Mouse (Mus musculus) WW6 (cell line): ENCODE measurements around the gene Spp2.
"Not testable (repeated sequence)": the region's sequence is repeated elsewhere in the genome, so short reads cannot be mapped to it uniquely, and the experiment has no call there.

Experiments
- DNase-seq: peaks from one replicate; pipeline ENCODE4 v3.0.0-alpha.2; 2013; ENCODE audit warnings: low read depth, low spot score

Spp2 gene

DNA sequence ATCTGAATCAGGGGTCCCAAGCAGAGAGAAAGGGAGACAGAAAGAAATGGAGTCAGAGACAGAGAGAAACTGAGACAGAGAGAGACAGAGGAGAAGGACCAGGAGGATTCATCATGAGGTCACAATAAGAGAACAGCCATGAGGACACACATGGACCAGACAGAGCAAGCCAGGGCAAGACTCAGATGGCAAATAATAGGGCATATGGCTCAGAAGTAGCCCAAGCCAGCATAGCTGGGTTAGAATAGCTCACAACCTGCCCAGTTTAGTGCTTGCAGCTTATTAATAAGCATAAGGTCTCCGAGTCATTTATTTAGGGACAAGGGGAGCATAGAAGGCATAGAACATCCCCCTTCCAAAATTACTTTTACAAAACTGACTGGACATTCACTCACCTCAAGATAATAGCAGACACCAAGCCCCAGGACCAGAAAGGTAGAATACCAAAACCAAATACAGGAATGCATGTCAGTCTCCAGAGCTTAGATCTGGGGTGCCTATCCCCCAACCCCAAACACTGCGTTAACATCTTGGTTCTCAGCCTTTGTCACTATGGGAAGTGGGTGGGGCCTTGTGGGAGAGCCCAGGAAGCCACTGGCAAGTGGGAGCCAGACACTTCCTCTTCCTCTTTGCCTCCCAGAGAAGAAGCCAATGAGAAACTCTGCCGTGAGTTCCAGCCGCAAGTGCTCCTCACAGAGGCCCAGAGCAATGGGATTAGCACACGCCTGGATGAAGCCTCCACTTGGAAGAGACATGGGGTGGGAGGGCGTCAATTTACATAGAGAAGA is 26.5 kb downstream of the Spp2 start:
- DNase-seq, result no peak

DNA sequence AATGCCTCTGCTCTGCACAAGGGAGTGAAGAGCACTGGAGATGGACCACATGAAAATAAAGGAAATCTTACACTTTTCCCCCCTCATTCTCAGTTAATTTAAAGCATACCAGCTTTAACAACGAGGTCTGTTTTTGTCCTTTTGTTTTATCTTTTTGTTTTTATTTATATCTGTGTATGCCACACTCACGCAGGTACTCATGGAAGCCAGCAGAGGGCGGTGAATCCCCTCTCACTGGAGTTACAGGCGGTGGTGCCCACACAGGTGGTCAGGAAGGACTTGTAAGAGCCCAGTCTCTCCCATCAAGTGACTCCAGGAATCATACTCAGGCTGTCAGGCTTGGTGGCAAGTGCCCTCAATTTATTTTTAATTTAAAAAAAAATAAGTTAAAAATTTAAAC is 27.3 kb downstream of the Spp2 start:
- no peak for DNase-seq

DNA sequence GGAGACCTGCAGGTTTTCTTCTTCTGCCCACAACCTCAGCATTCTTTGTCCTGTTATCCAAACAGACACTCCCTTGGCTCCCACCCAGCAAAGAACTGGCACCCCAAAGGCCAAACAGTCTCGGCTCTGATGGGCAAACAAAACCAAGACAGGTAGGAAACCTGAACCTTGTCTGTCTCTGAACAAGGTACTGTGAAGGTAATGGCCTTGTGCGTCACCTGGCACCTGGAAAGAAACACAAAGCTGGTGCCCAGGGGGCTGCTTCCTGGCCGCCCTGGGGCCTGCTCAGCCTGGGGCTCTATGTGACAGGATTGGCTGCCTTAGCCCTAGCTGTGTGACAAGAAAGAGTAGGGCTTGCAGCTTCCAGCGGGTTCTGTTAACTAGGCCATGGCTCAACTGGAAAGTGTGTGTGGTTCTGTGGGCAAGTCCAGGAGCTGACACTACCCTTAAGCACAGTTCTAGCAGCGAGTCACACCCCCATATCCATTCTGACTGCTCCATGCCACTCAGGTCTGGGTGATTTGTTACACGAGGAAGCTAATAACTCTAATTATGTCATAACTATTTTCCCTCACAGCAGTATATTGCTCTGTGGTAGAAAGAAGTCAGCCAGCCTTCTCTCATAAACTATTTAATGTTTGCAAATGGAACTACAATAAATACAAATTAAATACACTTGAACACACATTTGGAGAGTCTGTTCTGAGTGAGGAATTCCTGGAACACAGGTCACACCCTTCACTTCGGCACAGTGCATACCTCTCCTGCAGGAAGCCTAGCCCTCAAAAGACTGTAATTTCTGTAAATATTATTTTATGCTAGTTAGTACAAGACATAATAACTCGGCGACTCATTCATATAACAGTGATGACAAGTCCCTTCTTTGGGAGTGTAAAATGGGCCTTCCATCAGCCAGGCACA is 30.7 kb downstream of the Spp2 start:
- DNase-seq, result no peak

DNA sequence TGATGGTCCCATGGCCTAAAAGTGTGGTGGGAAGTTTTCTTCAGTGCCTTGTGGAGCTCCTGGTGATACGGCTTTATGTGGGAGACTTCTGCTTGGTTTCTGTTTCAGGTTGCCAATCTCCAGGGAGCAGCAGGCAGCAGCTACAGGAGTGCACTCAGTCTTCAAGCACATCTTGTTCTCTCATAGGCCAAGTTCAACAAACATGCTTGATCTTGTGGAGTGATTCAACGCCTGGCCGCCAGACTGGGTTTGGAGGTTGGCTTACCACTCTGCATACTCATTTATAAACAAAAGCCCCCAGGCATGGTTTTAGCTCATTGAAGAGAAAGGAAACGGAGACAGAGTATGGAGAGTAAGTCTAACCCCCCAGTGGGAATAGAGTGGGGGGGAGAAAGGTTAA is 36.6 kb downstream of the Spp2 start:
- no peak for DNase-seq

DNA sequence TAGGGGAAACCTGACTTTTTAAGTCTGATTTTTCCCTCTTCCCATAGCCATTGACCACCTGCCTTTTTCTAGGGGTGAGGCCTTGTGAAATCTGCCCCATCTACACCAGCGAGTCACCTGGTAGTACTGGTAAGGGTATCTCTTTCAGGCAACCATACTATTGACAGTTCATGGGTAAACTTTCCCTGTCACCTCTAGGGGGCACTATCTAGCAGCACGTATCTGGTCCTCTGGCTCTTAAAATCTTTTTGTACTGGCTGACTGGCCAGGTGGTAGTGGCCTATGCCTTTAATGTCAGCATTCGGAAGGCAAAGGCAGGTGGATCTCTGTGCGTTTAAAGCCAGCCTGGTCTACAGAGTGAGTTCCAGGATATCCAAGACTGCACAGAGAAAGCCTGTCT is 38.6 kb downstream of the Spp2 start:
- DNase-seq, result no peak

DNA sequence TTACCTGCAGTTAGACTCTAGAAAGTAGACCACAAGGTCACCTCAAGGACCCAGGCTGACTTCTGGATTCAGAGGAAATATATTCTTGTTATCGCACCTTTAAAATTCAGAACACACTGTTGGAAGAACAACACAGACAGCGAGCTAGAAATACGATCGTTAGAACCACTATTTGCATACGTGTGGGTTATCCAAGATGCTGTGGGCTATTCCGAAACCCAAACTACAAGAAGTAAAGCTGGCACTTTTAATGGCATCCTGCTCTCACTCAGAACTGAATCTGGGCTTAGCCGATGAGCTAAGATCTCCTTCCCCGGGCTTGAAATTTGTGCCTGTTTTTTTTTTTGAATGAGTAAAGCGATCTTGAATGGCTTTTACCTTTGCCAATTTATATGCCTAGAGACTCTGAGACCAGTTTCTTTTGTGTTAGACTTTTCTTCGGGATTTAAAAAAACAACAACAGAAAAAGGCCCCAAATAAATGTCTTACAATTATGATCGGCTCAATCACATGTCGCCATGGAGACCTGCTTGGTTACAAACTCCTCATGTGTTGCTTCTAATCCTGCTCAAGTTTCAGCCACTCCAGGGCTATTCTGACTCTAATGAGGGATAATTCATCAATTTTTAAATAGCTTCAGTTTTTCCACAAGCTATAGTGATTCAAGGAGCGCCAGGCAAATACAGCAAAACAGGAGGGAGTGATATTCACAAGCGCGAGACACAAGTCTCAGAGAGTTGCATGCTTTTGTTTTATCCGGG is 39.7 kb downstream of the Spp2 start:
- DNase-seq, result no peak

DNA sequence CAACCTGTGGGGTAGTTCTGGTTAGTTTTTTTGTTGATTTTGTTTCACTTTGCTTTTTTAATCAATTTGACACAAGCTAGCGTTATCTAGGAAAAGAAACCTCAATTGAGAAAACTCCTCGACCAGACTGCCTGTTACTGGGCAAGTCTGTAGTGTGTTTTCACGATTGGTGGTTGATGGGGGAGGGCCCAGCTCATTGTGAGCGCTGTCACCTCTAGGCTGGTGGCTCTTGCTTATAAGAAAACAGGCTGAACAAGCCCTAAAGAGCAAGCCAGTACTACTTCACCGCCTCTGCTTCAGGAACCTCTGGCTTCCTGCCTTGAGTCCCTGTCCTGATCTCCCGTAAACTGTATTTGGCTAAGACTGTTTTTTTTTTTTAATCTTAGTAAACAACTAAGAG is 40.7 kb downstream of the Spp2 start:
- no peak for DNase-seq

DNA sequence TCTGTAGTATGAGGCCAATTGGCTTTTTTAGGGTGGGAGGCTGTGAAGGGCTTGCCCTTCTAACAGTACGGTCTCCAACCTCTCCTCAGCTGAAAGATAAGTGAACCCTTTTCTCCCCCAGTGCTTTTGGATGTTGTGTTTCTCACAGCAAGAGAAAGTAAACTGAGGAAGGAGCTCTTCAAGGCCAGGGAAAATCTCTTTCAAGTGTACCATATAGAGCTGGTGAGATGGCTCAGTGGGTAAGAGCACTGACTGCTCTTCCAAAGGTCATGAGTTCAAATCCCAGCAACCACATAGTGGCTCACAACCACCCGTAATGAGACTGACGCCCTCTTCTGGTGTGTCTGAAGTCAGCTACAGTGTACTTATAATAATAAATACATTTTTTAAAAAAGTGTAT is 41.3 kb downstream of the Spp2 start:
- DNase-seq, result not testable (repeated sequence)

DNA sequence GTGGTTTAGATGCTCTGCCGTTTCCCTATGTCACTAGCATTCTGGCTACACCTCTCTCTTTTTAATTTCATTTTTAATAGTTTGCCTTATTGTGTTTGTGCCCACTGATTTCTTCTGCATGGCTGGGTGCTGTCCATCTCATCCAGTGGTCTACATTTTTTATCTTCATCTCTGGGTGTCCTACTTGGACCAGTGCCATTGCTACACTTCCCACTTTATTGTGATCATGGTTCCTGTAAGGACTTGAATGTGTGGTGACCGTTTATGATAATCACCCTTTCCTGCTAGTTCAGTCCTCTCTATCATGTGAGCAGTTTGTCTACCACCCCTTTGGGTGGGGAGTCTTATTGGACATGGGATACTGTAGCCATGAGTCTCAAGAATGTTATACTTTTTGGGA is 43.0 kb downstream of the Spp2 start:
- no peak for DNase-seq

DNA sequence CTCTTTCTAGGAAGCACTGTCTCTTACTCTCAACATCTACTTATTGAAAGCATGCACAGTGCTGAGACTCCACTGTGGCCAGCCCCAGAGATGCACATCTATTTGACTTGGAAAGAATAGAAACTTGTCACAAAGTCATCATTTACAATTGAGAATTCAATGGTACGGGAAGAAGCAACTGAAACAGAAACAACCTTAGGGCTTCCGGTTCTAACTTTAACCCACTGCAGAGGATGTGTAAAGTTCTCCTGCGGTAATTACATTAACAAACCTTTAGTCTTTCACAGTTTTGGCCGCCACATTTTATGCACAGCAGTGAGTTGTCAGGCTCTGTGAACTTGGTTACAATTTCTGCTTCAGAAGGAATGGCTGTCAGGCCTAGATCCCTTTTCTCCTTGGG is 43.9 kb downstream of the Spp2 start:
- DNase-seq, result no peak

DNA sequence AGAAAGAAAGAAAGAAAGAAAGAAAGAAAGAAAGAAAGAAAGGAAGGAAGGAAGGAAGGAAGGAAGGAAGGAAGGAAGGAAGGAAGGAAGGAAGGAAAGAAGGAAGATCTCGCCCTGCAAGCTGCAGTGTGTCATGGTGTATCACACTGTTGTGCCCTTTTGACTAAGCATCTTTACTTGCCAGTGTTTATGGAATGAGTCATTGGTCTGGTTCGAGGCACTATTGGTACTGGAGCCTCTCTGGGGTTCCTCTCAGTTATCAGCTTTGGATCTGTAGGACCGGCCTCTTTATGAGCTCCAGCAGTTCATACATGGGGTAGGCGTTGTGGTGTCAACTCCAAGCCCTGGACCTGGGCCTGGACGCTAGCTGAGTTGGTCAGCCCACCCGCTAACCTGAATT is 45.4 kb downstream of the Spp2 start:
- no peak for DNase-seq

DNA sequence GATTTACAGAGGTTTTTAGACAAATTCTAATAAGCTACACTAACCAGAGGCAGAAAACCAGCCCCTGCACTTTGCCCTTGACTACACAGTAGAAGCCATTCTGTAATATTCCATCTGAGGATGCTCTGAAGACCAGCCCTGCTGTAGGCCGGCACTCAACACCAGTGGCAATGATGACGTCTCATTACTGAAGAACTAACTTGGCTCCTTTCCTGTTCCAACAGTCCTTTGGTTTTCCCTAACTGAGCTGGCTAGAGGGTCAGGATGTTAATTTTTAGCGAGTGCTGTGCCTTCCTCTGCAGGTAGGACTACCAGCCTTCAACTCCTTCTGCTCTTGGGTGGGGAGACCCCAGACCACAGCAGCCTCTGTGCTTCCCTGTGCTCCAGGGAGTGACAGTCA is 47.9 kb downstream of the Spp2 start:
- no peak for DNase-seq

DNA sequence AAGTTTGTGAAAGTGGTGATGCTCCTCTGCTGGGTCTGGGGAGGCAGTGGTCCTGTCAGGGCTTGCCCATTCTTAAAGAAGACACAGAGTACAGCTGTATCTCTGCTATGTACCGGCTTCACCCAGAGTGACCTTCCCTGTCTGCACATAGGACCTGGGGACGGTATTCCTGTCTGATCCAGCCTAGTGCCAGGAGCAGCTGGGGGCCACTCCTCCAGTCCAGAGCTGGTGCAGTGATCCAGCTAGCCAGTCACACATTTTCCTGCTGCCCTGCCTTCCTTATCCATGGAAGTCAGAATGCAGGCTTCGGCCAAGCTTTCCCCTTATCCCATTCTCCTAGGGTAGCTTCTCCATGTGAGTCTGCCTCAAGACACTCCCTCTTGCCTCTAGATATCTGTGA is 49.0 kb downstream of the Spp2 start:
- DNase-seq, result no peak

DNA sequence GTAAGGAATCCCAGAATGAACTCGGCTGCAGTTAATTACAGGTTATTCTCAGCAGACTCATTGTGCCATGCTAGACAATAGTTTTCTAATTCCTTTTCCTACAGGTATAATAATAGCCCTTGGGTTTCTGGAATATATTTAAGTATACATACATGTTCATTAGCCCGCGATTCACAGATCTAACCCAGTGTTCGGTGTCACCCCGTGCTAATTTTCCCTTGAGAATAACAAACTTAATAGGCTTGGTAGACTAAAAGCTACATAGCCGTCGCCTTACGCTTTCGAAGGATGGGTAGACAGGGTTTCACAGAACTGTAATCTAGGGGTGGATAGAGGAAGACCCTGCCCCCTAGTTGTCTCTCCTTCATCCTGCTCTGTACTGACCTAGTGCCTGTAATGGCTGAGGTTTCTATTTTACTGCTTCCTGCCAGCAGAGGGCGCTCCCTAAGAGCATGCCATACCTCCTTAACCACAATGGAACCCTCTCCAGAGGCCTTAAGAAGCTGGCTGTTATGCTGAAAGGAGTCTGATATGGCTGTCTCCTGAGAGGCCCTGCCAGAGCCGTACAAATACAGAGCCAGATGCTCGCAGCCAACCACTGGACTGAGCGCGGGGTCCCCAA is 49.8 kb downstream of the Spp2 start:
- peak; percentile 65 for DNase-seq

DNA sequence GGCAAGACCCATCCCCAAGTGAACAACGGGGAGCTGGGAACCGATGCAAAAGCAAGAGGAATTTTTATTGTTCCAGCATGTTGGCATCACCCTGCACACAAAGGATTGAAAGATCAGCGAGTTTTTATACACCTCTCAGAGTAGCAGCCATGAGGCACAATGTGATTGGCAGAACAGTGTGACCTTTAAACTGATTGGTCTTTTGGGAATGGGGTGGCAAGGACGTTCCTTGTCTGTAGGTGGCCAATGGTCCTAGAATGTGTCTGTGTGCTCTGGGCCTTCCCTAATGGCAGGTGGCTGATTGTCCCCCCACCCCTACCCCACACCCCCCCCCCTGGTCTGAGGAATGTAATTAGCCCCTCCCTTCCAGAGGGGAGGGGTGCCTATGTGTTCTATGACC is 52.4 kb downstream of the Spp2 start:
- DNase-seq, result no peak

DNA sequence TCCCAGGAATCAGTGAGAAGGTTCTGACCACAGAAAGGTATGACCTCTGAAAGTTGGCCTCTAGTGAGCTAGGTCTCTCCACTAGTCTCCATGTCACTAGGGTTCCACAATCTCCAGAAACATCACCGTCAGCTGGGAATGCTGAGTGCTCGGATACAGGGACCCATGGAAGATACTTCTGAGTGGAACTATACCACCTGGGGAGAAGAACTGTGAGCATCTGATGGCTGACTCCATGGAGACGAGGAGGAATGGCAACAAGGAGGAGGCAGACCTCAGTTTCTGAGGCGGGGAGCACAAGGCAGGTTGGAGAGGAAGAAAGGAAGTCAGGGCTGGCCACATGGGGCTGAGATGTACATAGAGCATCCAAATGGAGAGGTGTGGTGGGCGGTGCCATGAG is 52.9 kb downstream of the Spp2 start:
- no peak for DNase-seq

DNA sequence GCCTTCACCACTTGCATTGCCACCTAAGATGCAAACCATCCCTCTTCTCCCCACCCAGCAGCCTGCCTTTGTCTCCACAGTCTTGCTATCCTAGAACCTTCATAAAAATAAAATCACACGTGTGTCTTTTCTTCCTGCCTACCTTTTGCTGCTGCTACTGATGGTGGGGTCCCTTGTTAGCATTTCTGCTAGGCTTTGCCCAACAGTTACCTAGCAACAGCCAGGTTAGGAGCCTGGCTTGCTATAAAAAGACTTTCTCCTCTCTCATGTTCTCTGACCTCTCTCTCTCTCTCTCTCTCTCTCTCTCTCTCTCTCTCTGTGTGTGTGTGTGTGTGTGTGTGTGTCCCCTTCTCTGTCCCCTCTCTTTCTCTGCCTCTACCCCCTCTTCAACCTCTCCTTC is 54.3 kb downstream of the Spp2 start:
- no peak for DNase-seq

DNA sequence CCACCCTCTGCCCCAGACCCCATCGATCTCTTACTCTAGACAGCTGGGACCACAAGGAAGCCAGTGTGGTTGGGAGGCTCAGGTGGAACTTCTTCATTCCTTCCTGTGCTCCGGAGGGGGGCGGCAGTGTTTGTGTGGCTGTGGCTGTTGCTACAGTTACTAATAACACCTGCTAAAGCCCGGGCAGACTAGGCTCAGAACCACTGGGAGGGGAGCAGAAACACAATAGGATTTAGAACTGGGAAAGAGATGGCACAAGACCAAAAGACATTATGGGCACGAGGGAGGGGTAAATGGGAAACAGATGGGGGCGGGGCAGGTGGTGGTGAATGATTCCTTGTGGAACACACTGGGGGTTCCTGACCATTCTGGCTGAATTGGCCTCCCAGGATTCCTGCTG is 55.7 kb downstream of the Spp2 start:
- DNase-seq, result no peak

DNA sequence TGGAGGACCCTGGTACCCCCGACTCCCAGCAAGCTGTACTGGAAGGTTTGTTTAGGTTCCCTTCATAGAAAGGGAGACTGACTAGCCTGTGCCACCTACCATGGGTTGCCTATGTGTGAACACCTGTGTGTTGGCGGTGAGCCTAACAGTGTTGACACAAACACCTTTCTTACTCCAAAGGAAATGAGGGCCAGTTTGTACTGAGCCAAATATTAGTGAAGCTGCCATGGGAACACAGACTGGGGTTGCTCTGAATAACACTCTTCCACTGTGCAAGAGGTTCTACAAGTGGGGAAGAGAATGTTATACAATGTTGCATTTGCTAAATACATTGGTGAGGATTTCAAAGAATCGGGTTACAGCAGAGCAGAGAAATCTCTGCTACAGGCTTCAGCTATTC is 56.5 kb downstream of the Spp2 start:
- no peak for DNase-seq

DNA sequence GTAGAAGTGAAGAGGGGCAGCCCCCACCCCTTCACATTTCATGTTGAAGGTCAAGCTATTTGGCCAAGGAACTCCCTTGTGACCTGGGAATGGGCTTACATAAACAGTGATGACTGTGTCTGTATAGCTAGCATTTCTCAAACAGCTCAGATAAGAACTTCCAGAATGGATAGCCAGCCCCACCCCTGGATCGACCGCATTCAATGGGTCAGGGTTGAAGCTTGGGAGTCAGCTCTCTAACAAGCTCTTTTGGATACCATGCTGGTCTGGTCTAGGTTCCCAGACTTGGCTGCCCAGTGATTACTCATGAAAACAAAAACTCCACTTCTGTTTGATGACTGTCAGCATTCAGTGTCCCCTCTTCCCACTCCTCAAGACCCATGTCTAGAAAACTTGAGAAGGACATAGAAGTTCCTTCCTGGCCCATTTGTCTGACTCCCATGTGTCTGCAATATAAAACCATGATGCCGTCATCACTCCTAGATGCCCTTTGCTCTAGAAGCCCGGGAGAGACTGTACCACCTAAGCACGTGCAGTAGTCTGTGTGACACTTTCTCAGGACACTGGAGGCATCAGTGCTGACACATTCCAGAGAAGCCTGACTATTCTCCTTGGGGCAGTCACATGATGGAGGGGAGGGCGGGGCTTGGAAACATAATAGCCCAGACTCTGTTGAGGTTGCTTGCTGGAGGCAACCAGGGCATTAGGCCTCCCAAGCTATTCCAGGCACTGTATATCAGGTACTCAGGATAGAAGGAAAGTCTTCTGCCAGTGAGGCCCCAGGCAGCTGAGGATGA is 57.5 kb downstream of the Spp2 start:
- DNase-seq, result no peak

DNA sequence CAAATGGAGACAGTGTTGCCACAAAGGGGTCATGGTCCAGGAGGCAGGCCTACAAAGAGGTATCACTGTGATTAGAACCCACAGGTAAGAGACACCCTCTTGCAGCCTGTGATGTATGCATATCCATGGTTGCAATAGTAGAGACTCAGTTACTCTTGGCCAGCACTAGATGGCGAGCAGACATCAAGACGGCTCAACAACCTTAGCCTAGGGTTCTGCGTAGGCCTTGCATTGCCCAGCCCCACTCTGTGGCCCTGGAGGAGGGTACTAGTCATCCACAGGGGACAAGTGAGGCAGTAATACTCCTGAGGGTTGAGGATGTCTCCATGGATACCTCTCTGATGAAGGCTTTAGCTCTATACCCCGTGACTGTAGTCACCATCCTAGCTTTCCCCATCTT is 59.0 kb downstream of the Spp2 start:
- no peak for DNase-seq
